Mouse (Mus musculus): ENCODE measurements around the gene Mtm1.
"Not testable (repeated sequence)": the region's sequence is repeated elsewhere in the genome, so short reads cannot be mapped to it uniquely, and the experiment has no call there.

The Mtm1 gene

DNA sequence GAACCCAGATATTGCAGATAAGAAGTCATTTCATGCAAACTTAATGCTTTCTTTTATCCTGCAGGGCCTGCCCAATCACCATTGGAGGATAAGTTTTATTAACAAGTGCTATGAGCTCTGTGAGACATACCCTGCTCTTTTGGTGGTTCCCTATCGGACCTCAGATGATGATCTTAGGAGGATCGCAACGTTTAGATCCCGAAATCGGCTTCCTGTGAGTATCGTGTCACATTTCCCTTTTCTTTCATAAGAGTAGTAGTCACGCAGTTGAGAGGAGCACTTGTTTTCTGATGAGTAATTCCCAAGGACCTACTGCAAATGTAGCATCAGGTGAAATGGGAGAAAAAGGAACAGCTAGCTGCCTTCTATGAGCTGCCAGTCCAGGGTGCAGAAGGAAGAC is 76.5 kb downstream of the Mtm1 start:
- peak; percentile 40 for DNase-seq (ENCODE audit: low read depth)

DNA sequence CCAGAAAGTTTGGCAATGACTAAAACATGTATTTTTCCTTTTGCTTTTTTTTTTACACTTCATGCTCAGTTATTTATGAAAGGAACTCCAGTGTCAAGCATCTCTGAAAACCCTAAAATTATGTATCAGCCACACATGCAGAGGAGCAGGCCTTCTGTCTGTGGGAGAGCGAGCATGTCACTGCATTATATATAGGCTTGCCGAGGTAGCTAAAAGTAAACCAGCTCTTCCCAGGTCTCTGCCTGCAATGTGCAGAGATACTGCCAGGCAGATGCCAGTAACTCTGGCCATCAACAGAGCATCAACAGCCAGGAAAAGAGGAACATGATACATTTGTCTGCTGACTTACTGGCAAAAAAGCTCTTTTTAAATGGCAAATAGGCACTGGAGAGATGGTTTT is 83.6 kb downstream of the Mtm1 start:
- DNase-seq (ENCODE audit: low read depth): no peak

DNA sequence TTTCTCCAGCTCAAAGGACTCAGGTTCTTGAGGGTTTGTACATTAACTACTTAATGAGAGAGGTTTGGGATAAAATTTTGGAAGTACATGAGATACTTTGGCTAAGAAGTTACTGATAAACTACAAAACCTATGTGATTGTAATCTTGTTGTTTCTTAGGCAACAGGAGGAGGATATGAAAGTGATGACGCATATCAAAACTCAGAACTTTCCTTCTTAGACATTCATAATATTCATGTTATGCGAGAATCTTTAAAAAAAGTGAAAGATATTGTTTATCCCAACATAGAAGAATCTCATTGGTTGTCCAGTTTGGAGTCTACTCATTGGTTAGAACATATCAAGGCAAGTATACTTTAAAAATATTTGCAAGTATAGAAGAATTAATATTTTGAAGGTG is 85.4 kb downstream of the Mtm1 start:
- no peak for DNase-seq (ENCODE audit: low read depth)

DNA sequence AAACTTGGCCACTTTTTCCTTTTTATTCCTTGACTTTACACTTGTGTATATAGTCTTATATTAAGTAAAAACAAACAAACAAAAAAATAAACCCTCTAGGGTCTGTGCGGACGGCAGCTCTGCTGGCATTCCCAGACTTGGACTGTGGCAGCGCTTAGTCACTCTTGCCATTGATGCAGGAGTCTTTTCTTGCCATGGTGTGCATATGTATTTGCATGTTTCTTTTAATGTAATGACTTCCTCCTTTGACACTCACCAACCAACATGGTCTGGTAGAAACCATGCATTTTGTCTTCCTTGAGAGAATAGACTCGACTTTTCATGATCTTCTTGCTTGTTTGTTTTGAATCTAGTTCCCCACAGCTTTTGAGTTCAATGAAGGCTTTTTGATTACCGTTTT is 91.6 kb downstream of the Mtm1 start:
- DNase-seq (ENCODE audit: low read depth): no peak

DNA sequence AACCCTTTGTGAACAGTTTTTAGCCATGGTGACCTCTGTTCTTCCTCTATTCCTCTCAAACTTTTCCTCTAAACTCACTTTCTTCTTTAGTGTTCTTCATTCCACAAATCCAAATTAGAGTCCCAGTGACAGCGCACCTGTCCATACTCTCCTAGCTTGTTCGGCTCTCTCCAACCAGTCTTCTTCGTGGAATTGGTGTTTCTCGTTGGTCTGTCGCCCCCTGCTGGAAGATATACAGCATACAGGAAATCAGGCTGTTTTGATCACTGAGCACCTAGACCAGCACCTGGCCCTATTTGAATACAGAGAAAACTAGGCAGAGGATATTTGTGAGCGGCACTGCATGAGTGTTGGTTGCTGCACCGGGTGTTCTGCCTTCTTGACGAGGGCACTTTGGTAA is 100.7 kb downstream of the Mtm1 start:
- peak; percentile 48 for DNase-seq (ENCODE audit: low read depth)

DNA sequence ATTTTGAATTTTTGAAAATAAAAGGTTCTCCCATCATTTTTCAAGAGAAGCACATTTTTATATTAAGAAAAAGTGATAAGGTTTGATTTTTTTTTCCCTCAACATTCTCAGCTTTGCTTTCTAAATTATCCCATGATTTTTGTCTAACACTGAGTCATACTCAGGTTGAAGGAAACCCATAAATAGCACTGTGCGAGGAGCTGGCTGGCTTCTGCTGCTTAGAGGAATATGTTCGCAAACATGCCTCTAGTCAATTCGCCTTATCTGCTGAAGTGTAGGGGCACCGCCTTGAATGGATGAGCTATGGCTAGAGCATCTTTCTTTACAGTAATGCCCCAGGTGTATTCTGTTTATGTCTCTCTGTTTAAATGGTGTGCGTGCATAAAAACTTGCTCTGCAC is 103.8 kb downstream of the Mtm1 start:
- DNase-seq (ENCODE audit: low read depth): no peak

DNA sequence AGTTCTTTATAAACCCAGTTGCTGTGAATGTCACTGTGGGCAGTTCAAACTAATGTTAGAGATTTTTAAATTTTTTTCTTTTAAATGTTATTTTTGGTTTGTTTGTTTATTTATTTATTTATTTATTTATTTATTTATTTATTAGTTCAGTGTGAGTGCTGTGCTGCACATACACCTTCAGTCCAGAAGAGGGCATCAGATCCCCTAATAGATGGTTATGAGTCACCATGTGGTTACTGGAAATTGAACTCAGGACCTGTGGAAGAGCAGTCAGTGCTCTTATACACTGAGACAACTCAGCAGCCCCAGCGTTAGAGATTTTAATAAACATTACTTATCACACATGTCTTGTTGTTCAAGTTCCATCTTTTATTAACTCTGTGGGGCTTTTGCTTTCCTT is 141.5 kb downstream of the Mtm1 start:
- DNase-seq (ENCODE audit: low read depth): peak; percentile 56

DNA sequence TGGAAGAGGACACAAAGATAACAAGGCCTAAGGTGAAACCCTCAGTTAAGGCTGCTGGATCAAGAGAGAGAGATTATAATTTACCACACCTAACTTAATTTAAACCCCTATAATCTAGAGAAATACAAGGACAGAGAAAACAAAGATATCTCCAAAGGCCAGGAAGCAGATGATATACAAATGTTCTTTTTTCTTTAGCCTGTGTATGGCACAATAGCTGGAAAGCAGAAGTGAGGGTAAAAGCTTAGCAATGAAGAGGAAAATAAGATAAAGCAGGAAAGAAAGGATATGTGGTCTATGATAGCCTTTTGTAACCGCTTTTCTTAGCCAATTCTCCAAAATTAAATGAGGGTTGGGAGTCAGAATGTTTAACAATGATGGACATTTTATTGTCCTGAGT is 144.8 kb downstream of the Mtm1 start:
- no peak for DNase-seq (ENCODE audit: low read depth)

DNA sequence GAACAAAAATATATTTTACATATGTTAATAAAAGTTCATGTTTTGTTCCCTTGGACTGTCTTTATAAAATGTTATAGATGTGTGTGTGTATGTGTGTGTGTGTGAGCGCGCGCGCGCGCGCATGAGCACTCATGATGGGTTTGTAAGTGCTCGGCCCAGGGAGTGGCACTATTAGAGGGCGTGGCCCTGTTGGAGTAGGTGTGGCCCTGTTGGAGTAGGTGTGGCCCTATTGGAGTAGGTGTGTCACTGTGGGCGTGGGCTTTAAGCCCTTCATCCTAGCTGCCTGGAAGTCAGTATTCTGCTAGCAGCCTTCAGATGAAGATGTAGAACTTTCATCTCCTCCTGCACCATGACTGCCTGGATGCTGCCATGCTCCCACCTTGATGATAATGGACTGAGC is 151.2 kb downstream of the Mtm1 start:
- not testable (repeated sequence) for DNase-seq (ENCODE audit: low read depth)

DNA sequence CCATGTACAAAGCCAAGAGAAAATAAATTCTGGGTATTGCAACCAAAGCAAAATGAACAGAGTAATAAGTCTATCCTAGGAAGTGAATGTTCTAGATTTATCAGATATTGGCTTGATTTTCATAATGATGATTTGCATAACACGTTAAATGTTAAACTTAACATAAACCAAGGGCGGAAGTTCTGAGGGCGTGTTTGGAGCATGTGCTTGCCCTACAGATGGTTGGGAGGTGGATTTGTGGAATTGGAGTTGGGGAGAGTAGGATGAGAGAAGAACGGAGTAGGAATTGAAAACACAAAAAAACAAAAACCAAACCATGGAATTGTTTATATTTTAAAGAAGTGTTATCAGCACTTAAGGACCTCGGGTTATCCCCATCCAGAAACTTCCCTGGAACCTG is 153.5 kb downstream of the Mtm1 start:
- no peak for DNase-seq (ENCODE audit: low read depth)

DNA sequence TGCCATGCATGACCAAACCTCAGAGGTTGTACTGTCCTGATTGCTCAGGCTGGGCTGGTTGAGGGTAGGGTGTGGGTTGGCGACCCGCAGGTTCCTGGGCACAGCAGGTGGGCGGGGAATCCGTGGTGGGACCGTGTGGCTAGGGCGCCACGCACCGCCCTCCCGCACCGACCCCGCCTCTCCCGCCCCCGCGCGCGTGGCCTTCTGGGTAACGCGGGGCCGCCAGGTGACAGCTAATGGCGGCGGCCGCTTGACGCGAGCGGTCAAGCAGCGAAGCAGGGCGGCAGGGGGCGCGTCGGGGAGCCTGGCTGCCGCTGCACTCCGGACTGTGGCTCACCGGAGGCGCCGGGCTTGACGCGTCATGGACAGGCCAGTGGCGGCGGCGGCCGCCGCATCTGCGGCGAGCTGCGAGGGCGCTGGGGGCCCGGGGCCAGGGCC is 154.0 kb downstream of the Mtm1 start, which contains the start of gene Mtmr1:
Mtmr1 (plus strand) TSS at position 207 of the 438 bp plus-strand sequence.
- DNase-seq (ENCODE audit: low read depth): peak; percentile 65

DNA sequence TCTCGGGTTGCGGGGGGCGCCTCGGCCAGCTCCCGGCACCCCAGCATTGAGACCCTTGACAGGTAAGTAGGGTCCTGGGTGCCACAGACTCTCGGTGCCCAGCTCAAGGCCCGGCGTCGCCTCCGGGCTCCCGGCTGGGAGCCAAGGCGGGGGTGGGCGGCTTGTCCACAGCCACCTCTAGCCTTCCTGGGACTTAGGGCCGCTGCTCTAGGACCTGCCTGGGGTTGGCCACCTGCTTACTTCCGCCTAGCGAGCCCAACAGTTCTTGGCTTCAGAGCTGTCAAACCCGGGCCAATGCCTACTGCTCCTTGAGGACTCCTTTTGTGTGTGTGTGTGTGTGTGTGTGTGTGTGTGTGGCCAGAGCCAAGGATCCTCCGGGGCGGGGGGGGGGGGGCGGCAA is 154.4 kb downstream of the Mtm1 start:
- peak; percentile 39 for DNase-seq (ENCODE audit: low read depth)

Measured in 416B (cell line).